Mouse (Mus musculus) MEL (cell line): ENCODE measurements around the gene Slc9a3r2. TPM values are rescaled to one million over a fixed set of nuclear protein-coding genes. Genes with fewer than 3 reads are reported as not detected.

Experiments used
- DNase-seq: peaks from one replicate; pipeline ENCODE4 v3.0.0; 2011; ENCODE audit warnings: low read depth, low spot score
- H3K27ac ChIP-seq: 2 replicates; pipeline ENCODE4 v1.5.1; 2012; ENCODE audit warnings: low read depth, mild to moderate bottlenecking, control low read depth, low read length, moderate library complexity; ENCODE audit not compliant: control insufficient read depth
- H3K27me3 ChIP-seq, 2 experiments: fragments of 150-350 bp in 1 of 2; sonication (generic) in 1 of 2; 2 replicates each; pipeline ENCODE4 v1.6.1; 2012; ENCODE audit warnings: low read length in 2 of 2, mild to moderate bottlenecking in 2 of 2, improper control_type of control experiment in 1 of 2, moderate library complexity in 1 of 2; ENCODE audit not compliant: insufficient read depth in 2 of 2, control insufficient read depth in 1 of 2
- H3K36me3 ChIP-seq, 2 experiments: 2 replicates each; pipeline ENCODE4 v1.6.1; 2012 to 2014; ENCODE audit warnings: low read length in 2 of 2, improper control_type of control experiment in 1 of 2, inconsistent platforms in 1 of 2, mild to moderate bottlenecking in 1 of 2; ENCODE audit not compliant: insufficient read depth in 2 of 2, control insufficient read depth in 1 of 2
- H3K4me1 ChIP-seq, 2 experiments: fragments of 150-350 bp in 1 of 2; sonication (generic) in 1 of 2; 2 replicates each; pipeline ENCODE4 v1.6.1; 2012; ENCODE audit warnings: low read length in 2 of 2, improper control_type of control experiment in 1 of 2, mild to moderate bottlenecking in 1 of 2; ENCODE audit not compliant: insufficient read depth in 2 of 2, control insufficient read depth in 1 of 2
- H3K4me3 ChIP-seq, 2 experiments: fragments of 150-350 bp in 1 of 2; sonication (generic) in 1 of 2; 2 replicates each; pipeline ENCODE4 v1.5.1; 2012; ENCODE audit warnings: low read depth in 2 of 2, low read length in 2 of 2, mild to moderate bottlenecking in 2 of 2, moderate library complexity in 2 of 2, control low read depth in 1 of 2, improper control_type of control experiment in 1 of 2; ENCODE audit not compliant: control insufficient read depth in 1 of 2, insufficient read depth in 1 of 2
- H3K79me2 ChIP-seq: 2 replicates; pipeline ENCODE4 v1.6.1; 2012; ENCODE audit warnings: mild to moderate bottlenecking, low read length, moderate library complexity; ENCODE audit not compliant: control insufficient read depth, poor library complexity, insufficient read depth
- H3K9ac ChIP-seq: 2 replicates; pipeline ENCODE4 v1.6.1; 2012; ENCODE audit warnings: low read depth, mild to moderate bottlenecking, control low read depth, low read length, moderate library complexity; ENCODE audit not compliant: control insufficient read depth, poor library complexity, severe bottlenecking
- H3K9me3 ChIP-seq: fragments of 150-350 bp; sonication (generic); replicated peaks from 2 replicates; pipeline ENCODE4 v1.6.1; 2012; ENCODE audit warnings: mild to moderate bottlenecking, low read length, improper control_type of control experiment, moderate library complexity; ENCODE audit not compliant: insufficient read depth
- BHLHE40 ChIP-seq: IDR thresholded peaks from 2 replicates; pipeline ENCODE4 v1.6.1; 2012; ENCODE audit warnings: low read depth, mild to moderate bottlenecking, inconsistent platforms, low read length, improper control_type of control experiment, borderline replicate concordance
- CHD2 ChIP-seq: IDR thresholded peaks from 2 replicates; pipeline ENCODE4 v1.6.1; 2011; ENCODE audit warnings: low read length, improper control_type of control experiment
- CTCF ChIP-seq, 3 experiments: IDR thresholded peaks in 2 of 3; conservative IDR thresholded peaks in 1 of 3; 2 replicates each; pipeline ENCODE4 v1.5.1; 2011 to 2012; ENCODE audit warnings: low read length in 3 of 3, low read depth in 2 of 3, mild to moderate bottlenecking in 2 of 3, improper control_type of control experiment in 1 of 3, inconsistent platforms in 1 of 3, mixed read lengths in 1 of 3, moderate library complexity in 1 of 3; ENCODE audit not compliant: control insufficient read depth in 1 of 3, insufficient read depth in 1 of 3, poor library complexity in 1 of 3, severe bottlenecking in 1 of 3
- GATA1 ChIP-seq: IDR thresholded peaks from 2 replicates; pipeline ENCODE4 v1.6.1; 2011; ENCODE audit warnings: low read depth, low read length, improper control_type of control experiment
- HCFC1 ChIP-seq: IDR thresholded peaks from 2 replicates; pipeline ENCODE4 v1.6.1; 2012; ENCODE audit warnings: low read depth, mild to moderate bottlenecking, inconsistent platforms, low read length, improper control_type of control experiment, moderate library complexity
- MAFK ChIP-seq: IDR thresholded peaks from 2 replicates; pipeline ENCODE4 v1.6.1; 2011; ENCODE audit warnings: low read depth, mild to moderate bottlenecking, low read length, improper control_type of control experiment, borderline replicate concordance
- MAX ChIP-seq: IDR thresholded peaks from 2 replicates; pipeline ENCODE4 v1.6.1; 2011; ENCODE audit warnings: low read length, improper control_type of control experiment
- MYC ChIP-seq: IDR thresholded peaks from 2 replicates; pipeline ENCODE4 v1.6.1; 2011; ENCODE audit warnings: low read depth, mild to moderate bottlenecking, low read length, improper control_type of control experiment, moderate library complexity
- POLR2A ChIP-seq, 2 experiments: IDR thresholded peaks; 2 replicates each; pipeline ENCODE4 v1.6.1; 2011 to 2012; ENCODE audit warnings: low read length in 2 of 2, mild to moderate bottlenecking in 2 of 2, control low read depth in 1 of 2, improper control_type of control experiment in 1 of 2, low read depth in 1 of 2, moderate library complexity in 1 of 2; ENCODE audit not compliant: control insufficient read depth in 1 of 2, insufficient read depth in 1 of 2, poor library complexity in 1 of 2
- POLR2AphosphoS2 ChIP-seq: IDR thresholded peaks from 2 replicates; pipeline ENCODE4 v1.6.1; 2011; ENCODE audit warnings: low read length, improper control_type of control experiment
- RCOR1 ChIP-seq: IDR thresholded peaks from 2 replicates; pipeline ENCODE4 v1.6.1; 2012; ENCODE audit warnings: low read depth, mild to moderate bottlenecking, inconsistent platforms, low read length, improper control_type of control experiment
- TAL1 ChIP-seq: IDR thresholded peaks from 2 replicates; pipeline ENCODE4 v1.6.1; 2012; ENCODE audit warnings: mild to moderate bottlenecking, inconsistent platforms, low read length, moderate library complexity, mixed read lengths
- TCF12 ChIP-seq: IDR thresholded peaks from 2 replicates; pipeline ENCODE4 v1.6.1; 2014; ENCODE audit warnings: low read depth, mild to moderate bottlenecking, inconsistent platforms, low read length, improper control_type of control experiment, moderate library complexity
- UBTF ChIP-seq: IDR thresholded peaks from 2 replicates; pipeline ENCODE4 v1.6.1; 2012; ENCODE audit warnings: low read depth, mild to moderate bottlenecking, inconsistent platforms, low read length, improper control_type of control experiment, moderate library complexity, borderline replicate concordance; ENCODE audit not compliant: insufficient read depth
- USF1 ChIP-seq: IDR thresholded peaks from 2 replicates; pipeline ENCODE4 v1.6.1; 2014; ENCODE audit warnings: low read depth, mild to moderate bottlenecking, inconsistent platforms, low read length, improper control_type of control experiment, moderate library complexity
- ZKSCAN1 ChIP-seq: IDR thresholded peaks from 2 replicates; pipeline ENCODE4 v1.6.1; 2012; ENCODE audit warnings: low read depth, mild to moderate bottlenecking, inconsistent platforms, low read length, improper control_type of control experiment, moderate library complexity
- ZMIZ1 ChIP-seq: IDR thresholded peaks from 2 replicates; pipeline ENCODE4 v1.6.1; 2012; ENCODE audit warnings: low read depth, mild to moderate bottlenecking, inconsistent platforms, low read length, improper control_type of control experiment, moderate library complexity
- polyA plus RNA-seq, 2 experiments: library from polyadenylated mRNA; stranded (reverse) in 1 of 2; unstranded in 1 of 2; fragments of >175 nt in 1 of 2; fragments of >200 nt in 1 of 2; gene quantifications; 2 replicates each; pipeline versions ENCODE4 v1.2.1 to v1.2.4; 2012; ENCODE audit warnings: low replicate concordance in 2 of 2, low read depth in 1 of 2; ENCODE audit not compliant: insufficient read length in 2 of 2, insufficient read depth in 1 of 2, missing spikeins in 1 of 2
- total RNA-seq: library from RNA; depleted of rRNA; stranded (reverse); fragments of 300-350 nt; gene quantifications from 2 replicates; pipeline ENCODE4 v1.2.3, GENCODE M21; 2012

Slc9a3r2 gene
- total and polyA plus RNA-seq, 3 experiments: 0.96 to 3.5 TPM; not detected in 1

DNA sequence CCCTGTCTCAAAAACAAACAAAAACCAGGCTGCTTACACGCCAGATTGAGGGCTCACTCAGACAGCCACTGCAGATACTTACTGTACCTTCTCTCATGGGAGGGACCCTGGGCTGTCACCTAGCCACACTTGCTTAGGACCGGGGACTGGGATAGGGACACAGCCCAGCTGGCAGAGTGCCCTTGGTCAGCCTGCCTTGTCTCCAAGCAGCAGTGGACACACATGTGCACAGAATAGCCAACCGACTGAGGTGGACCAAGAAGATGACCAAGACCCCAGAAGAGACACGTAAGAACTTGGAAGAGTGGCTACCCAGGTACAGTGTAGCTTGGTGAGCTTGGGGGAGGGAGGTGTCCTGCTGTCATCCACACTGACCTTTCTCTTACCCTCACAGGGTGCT is 11.9 kb downstream of the Slc9a3r2 start:
- Histone ChIP-seq H3K79me2 (peaks cover under 1% of the 10 kb centered on the region; the same call in 1 of the 2 replicates), H3K9me3 (no peaks in the 10 kb centered on the region), H3K27me3 (no peaks in the 10 kb centered on the region), H3K36me3 (peaks cover 0 to 5% of the 10 kb centered on the region in 2 experiments; a peak in 2 of 4 replicates), H3K27ac (no peak overlapping the region), H3K9ac (no peak overlapping the region), H3K4me1 (peaks cover 8 to 9% of the 10 kb centered on the region in 2 experiments), H3K4me3 (no peak overlapping the region)
- TF ChIP-seq UBTF (no peak), USF1 (no peak), POLR2AphosphoS2 (no peak), MYC (no peak), MAX (no peak), ZMIZ1 (no peak), RCOR1 (no peak), HCFC1 (no peak), TAL1 (no peak), GATA1 (no peak), CHD2 (no peak)
- no peak for DNase-seq

- Histone ChIP-seq H3K9ac (no peak overlapping the region), H3K4me1 (peaks cover 9 to 11% of the 10 kb centered on the region in 2 experiments), H3K9me3 (no peaks in the 10 kb centered on the region), H3K36me3 (peaks cover 0 to 5% of the 10 kb centered on the region in 2 experiments; a peak in 2 of 4 replicates), H3K27ac (no peak overlapping the region), H3K4me3 (no peak overlapping the region)
- TF ChIP-seq ZKSCAN1 (no peak), CTCF (IDR thresholded peaks at IDR 0.05 in 2 of 3, conservative IDR thresholded peaks at IDR 0.05 in 1 of 3; ENCODE audit: control insufficient read depth in 1 of 3, insufficient read depth in 1 of 3, low read depth in 2 of 3, low read length in 3 of 3, poor library complexity in 1 of 3, severe bottlenecking in 1 of 3) (no peak), USF1 (no peak), MAFK (no peak), POLR2A (IDR thresholded peaks at IDR 0.05; ENCODE audit: control insufficient read depth in 1 of 2, insufficient read depth in 1 of 2, low read depth in 1 of 2, low read length in 2 of 2, poor library complexity in 1 of 2) (no peak), TCF12 (no peak), BHLHE40 (no peak)
- TF ChIP-seq, all 39 proteins: peak for 0
- Histone ChIP-seq H3K27me3 (no peaks in the 10 kb centered on the region), H3K79me2 (peaks cover 3% of the 10 kb centered on the region; the same call in 1 of the 2 replicates)
- no peak for DNase-seq
Measured at GRCm38 (mm10) chr17:24636781-24637481, 13.2 kb downstream of the Slc9a3r2 start.
